Mouse (Mus musculus): Measurements from ENCODE around the gene Aacs. TPM values are rescaled to one million over a fixed set of nuclear protein-coding genes. Genes with fewer than 3 reads are reported as not detected.

Gene Aacs
- polyA plus RNA-seq, 1 experiment from 2014 or later: 60.0 TPM

GRCm38 (mm10) chr5:125565725-125566124, 90.1 kb downstream of the Aacs start:
- no peak overlapping the region for H3K27ac ChIP-seq
- H3K4me2 ChIP-seq: no peak overlapping the region
- peaks cover 10% of the 10 kb centered on the region for H3K4me1 ChIP-seq (replicated peaks)
- H3K9ac ChIP-seq: no peak overlapping the region
- 71% methylated on average over 11 of the region's 11 CpGs for WGBS
- H3K27me3 ChIP-seq: no peaks in the 10 kb centered on the region
- H3K36me3 ChIP-seq: no peaks in the 10 kb centered on the region; the same call in 1 of the 2 replicates
- H3K9me3 ChIP-seq: no peaks in the 10 kb centered on the region
- H3K4me3 ChIP-seq: no peak overlapping the region
- ATAC-seq (ENCODE audit: low FRiP score): no peak

Small RNA genes lying within 50 kb of the gene (microRNA-seq; reads per million reads assigned to microRNA genes)
- gene Gm27551: not detected

Other genes starting within 250 kb of the Aacs start
- 27.4 and 28.0 TPM in 2 replicates for gene Scarb1, start 134.7 kb upstream of the Aacs start, polyA plus RNA-seq (2015; fragmentation: Nextera tagmentation; extraction: Ambion mirVana)
- gene Gm10382, start 86.5 kb upstream of the Aacs start, polyA plus RNA-seq (2015; fragmentation: Nextera tagmentation; extraction: Ambion mirVana): 0.55 and 1.1 TPM in 2 replicates
- gene Ubc, start 85.6 kb upstream of the Aacs start, polyA plus RNA-seq (2015; fragmentation: Nextera tagmentation; extraction: Ambion mirVana): 1,201 and 1,293 TPM in 2 replicates
- 10.4 and 11.7 TPM in 2 replicates for gene Dhx37, start 41.7 kb upstream of the Aacs start, polyA plus RNA-seq (2015; fragmentation: Nextera tagmentation; extraction: Ambion mirVana)
- gene Bri3bp, start 34.2 kb upstream of the Aacs start, polyA plus RNA-seq (2015; fragmentation: Nextera tagmentation; extraction: Ambion mirVana): 31.4 and 35.6 TPM in 2 replicates
- 3.0 and 3.4 TPM in 2 replicates for gene Tmem132b, start 56.0 kb downstream of the Aacs start, polyA plus RNA-seq (2015; fragmentation: Nextera tagmentation; extraction: Ambion mirVana)

All from hindbrain, embryonic 13.5 days (tissue).